Mouse (Mus musculus) hindbrain, embryonic 11.5 days (tissue): ENCODE data around the gene Olfr483. TPM values are rescaled to one million over a fixed set of nuclear protein-coding genes. Genes with fewer than 3 reads are reported as not detected.

Experiments used
- ATAC-seq: fragments of 200-750 bp; cut with Nextera tagmentation; 2 replicates; pipeline ENCODE4 v1.8.0; 2017; ENCODE audit warnings: mild to moderate bottlenecking, moderate TSS enrichment, moderate library complexity; ENCODE audit not compliant: low FRiP score
- DNase-seq: peaks from one replicate; pipeline ENCODE4 v3.0.0-alpha.2; 2015; ENCODE audit warnings: low spot score
- H3K27ac ChIP-seq: fragments of 300-500 bp; sonication (generic); 2 replicates; pipeline ENCODE4 v1.5.1; 2014; ENCODE audit warnings: mild to moderate bottlenecking, low read depth, low read length
- H3K27me3 ChIP-seq: fragments of 300-500 bp; sonication (generic); 2 replicates; pipeline ENCODE4 v1.6.1; 2014; ENCODE audit warnings: mild to moderate bottlenecking, low read length, moderate library complexity, mixed read lengths; ENCODE audit not compliant: control insufficient read depth, insufficient read depth
- H3K36me3 ChIP-seq: fragments of 300-500 bp; sonication (generic); 2 replicates; pipeline ENCODE4 v1.6.1; 2014; ENCODE audit warnings: mild to moderate bottlenecking, low read length, moderate library complexity, mixed read lengths; ENCODE audit not compliant: control insufficient read depth, insufficient read depth
- H3K4me1 ChIP-seq: fragments of 300-500 bp; sonication (generic); replicated peaks from 2 replicates; pipeline ENCODE4 v1.6.1; 2014; ENCODE audit warnings: low read length, mixed read lengths; ENCODE audit not compliant: control insufficient read depth, insufficient read depth
- H3K4me2 ChIP-seq: fragments of 300-500 bp; sonication (generic); replicated peaks from 2 replicates; pipeline ENCODE4 v1.6.1; 2014; ENCODE audit warnings: mild to moderate bottlenecking, low read depth, low read length
- H3K4me3 ChIP-seq: fragments of 300-500 bp; sonication (generic); 2 replicates; pipeline ENCODE4 v1.5.1; 2014; ENCODE audit warnings: low read depth, low read length
- H3K9ac ChIP-seq: fragments of 300-500 bp; sonication (generic); 2 replicates; pipeline ENCODE4 v1.6.1; 2014; ENCODE audit warnings: low read depth, low read length
- H3K9me3 ChIP-seq: fragments of 300-500 bp; sonication (generic); 2 replicates; pipeline ENCODE4 v1.6.1; 2016; ENCODE audit warnings: low read length; ENCODE audit not compliant: control insufficient read depth
- WGBS: fragments of 180-500 bp; shearing (Covaris S2); extraction: QIAGEN DNeasy Blood & Tissue Kit; methylation state at CpG from one replicate; pipeline ENCODE4 v1.1.7; 2014; 5-methylcytosine and 5-hydroxymethylcytosine counted together
- polyA plus RNA-seq: library from polyadenylated mRNA; unstranded; fragments of >200 nt; fragmentation: Nextera tagmentation; extraction: Ambion mirVana; gene quantifications from 2 replicates; pipeline ENCODE4 v1.2.1, GENCODE M21; 2014

Gene Olfr483
- polyA plus RNA-seq = not detected in 2 replicates

GRCm38 (mm10) chr7:108100549-108100948 is at the start of gene Olfr483:
Gene Olfr483, plus strand, starts transcription at chr7:108100849.
- Histone ChIP-seq H3K4me2 (no peak within 1 kb of the TSS), H3K27ac (no peak within 1 kb of the TSS), H3K27me3 (no peaks in the 10 kb centered on the region), H3K9ac (no peak within 1 kb of the TSS), H3K36me3 (no peaks in the 10 kb centered on the region), H3K9me3 (no peaks in the 10 kb centered on the region), H3K4me3 (no peak within 1 kb of the TSS), H3K4me1 (no peaks in the 10 kb centered on the region)
- DNase-seq (no peak), ATAC-seq (no peak)
- 86% methylated on average over 1 of the region's 1 CpGs for WGBS

GRCm38 (mm10) chr7:108067246-108067645 is 33.4 kb upstream of the Olfr483 start, which contains the start of gene Olfr480:
Gene Olfr480, minus strand, starts transcription at chr7:108067346.
- H3K4me1 ChIP-seq = no peaks in the 10 kb centered on the region
- no peaks in the 10 kb centered on the region for H3K27me3 ChIP-seq

GRCm38 (mm10) chr7:108079555-108079954 is 21.1 kb upstream of the Olfr483 start, which contains the start of gene Olfr481:
Gene Olfr481, plus strand, starts transcription at chr7:108079855.
- Histone ChIP-seq H3K36me3 (no peaks in the 10 kb centered on the region), H3K9ac (no peak within 1 kb of the TSS), H3K27me3 (no peaks in the 10 kb centered on the region), H3K4me1 (no peaks in the 10 kb centered on the region), H3K4me3 (no peak within 1 kb of the TSS), H3K27ac (no peak within 1 kb of the TSS), H3K4me2 (no peak within 1 kb of the TSS), H3K9me3 (no peaks in the 10 kb centered on the region)
- DNase-seq (no peak), ATAC-seq (no peak)

More at GRCm38 (mm10) chr7:108067246-108067645, 33.4 kb upstream of the Olfr483 start, which contains the start of gene Olfr480:
- Histone ChIP-seq H3K4me3 (no peak within 1 kb of the TSS), H3K36me3 (no peaks in the 10 kb centered on the region), H3K9me3 (no peaks in the 10 kb centered on the region), H3K9ac (no peak within 1 kb of the TSS), H3K4me2 (no peak within 1 kb of the TSS), H3K27ac (no peak within 1 kb of the TSS)
- ATAC-seq (no peak), DNase-seq (no peak)
- WGBS = 93% methylated on average over 1 of the region's 1 CpGs

GRCm38 (mm10) chr7:108097486-108097885 is 3.2 kb upstream of the Olfr483 start, which contains the start of gene Olfr482:
Gene Olfr482, minus strand, starts transcription at chr7:108097586.
- Histone ChIP-seq H3K4me3 (no peak within 1 kb of the TSS), H3K36me3 (no peaks in the 10 kb centered on the region), H3K9ac (no peak within 1 kb of the TSS), H3K4me1 (no peaks in the 10 kb centered on the region), H3K27me3 (no peaks in the 10 kb centered on the region), H3K9me3 (no peaks in the 10 kb centered on the region), H3K27ac (no peak within 1 kb of the TSS), H3K4me2 (no peak within 1 kb of the TSS)
- ATAC-seq (no peak), DNase-seq (no peak)
- 93% methylated on average over 1 of the region's 1 CpGs for WGBS

GRCm38 (mm10) chr7:108120681-108121080 is 20.0 kb downstream of the Olfr483 start:
- H3K4me2 ChIP-seq = no peak overlapping the region
- no peaks in the 10 kb centered on the region for H3K36me3 ChIP-seq
- H3K9ac ChIP-seq = no peak overlapping the region
- DNase-seq (no peak), ATAC-seq (no peak)
- WGBS = 20% methylated on average over 1 of the region's 1 CpGs
- no peak overlapping the region for H3K27ac ChIP-seq
- H3K4me1 ChIP-seq = no peaks in the 10 kb centered on the region
- H3K4me3 ChIP-seq = no peak overlapping the region
- H3K9me3 ChIP-seq = no peaks in the 10 kb centered on the region
- no peaks in the 10 kb centered on the region for H3K27me3 ChIP-seq

GRCm38 (mm10) chr7:108121416-108121815 is 20.8 kb downstream of the Olfr483 start:
- ATAC-seq (no peak), DNase-seq (no peak)
- no peaks in the 10 kb centered on the region for H3K9me3 ChIP-seq
- no peaks in the 10 kb centered on the region for H3K27me3 ChIP-seq
- H3K4me1 ChIP-seq = no peaks in the 10 kb centered on the region
- H3K27ac ChIP-seq = no peak overlapping the region
- H3K4me3 ChIP-seq = no peak overlapping the region
- no peak overlapping the region for H3K9ac ChIP-seq
- WGBS = 78% methylated on average over 1 of the region's 1 CpGs
- H3K36me3 ChIP-seq = no peaks in the 10 kb centered on the region
- no peak overlapping the region for H3K4me2 ChIP-seq

- ATAC-seq (no peak), DNase-seq (no peak)
- no peaks in the 10 kb centered on the region for H3K4me1 ChIP-seq
- H3K9ac ChIP-seq = no peak within 1 kb of the TSS
- no peaks in the 10 kb centered on the region for H3K9me3 ChIP-seq
- H3K4me2 ChIP-seq = no peak within 1 kb of the TSS
- H3K27ac ChIP-seq = no peak within 1 kb of the TSS
- no peak within 1 kb of the TSS for H3K4me3 ChIP-seq
- H3K36me3 ChIP-seq = no peaks in the 10 kb centered on the region
- H3K27me3 ChIP-seq = no peaks in the 10 kb centered on the region
Measured at GRCm38 (mm10) chr7:108127349-108127748, 26.7 kb downstream of the Olfr483 start, which contains the start of gene Olfr484. Gene Olfr484, minus strand, starts transcription at chr7:108127449.

Other genes starting within 250 kb of the Olfr483 start
- gene Olfr472, start 202.9 kb upstream of the Olfr483 start, polyA plus RNA-seq = not detected in 2 replicates
- not detected in 2 replicates for gene Olfr473, start 170.4 kb upstream of the Olfr483 start, polyA plus RNA-seq
- gene Olfr474, start 146.2 kb upstream of the Olfr483 start, polyA plus RNA-seq = not detected in 2 replicates
- gene Olfr476, start 136.0 kb upstream of the Olfr483 start, polyA plus RNA-seq = not detected in 2 replicates
- not detected in 2 replicates for gene Olfr477, start 114.2 kb upstream of the Olfr483 start, polyA plus RNA-seq
- not detected in 2 replicates for gene Olfr478, start 66.9 kb upstream of the Olfr483 start, polyA plus RNA-seq
- gene Olfr479, start 50.2 kb upstream of the Olfr483 start, polyA plus RNA-seq = not detected in 2 replicates
- gene Olfr480, start 33.5 kb upstream of the Olfr483 start, polyA plus RNA-seq = not detected in 2 replicates
- gene Olfr481, start 21.0 kb upstream of the Olfr483 start, polyA plus RNA-seq = not detected in 2 replicates
- gene Olfr482, start 3.3 kb upstream of the Olfr483 start, polyA plus RNA-seq = 0.07 TPM in 1 of 2 replicates, not detected in the other
- gene Olfr484, start 26.6 kb downstream of the Olfr483 start, polyA plus RNA-seq = not detected in 2 replicates
- not detected in 2 replicates for gene Olfr485, start 59.0 kb downstream of the Olfr483 start, polyA plus RNA-seq
- not detected in 2 replicates for gene Olfr486, start 71.9 kb downstream of the Olfr483 start, polyA plus RNA-seq
- gene Olfr487, start 113.8 kb downstream of the Olfr483 start, polyA plus RNA-seq = not detected in 2 replicates
- gene Olfr488, start 157.5 kb downstream of the Olfr483 start, polyA plus RNA-seq = not detected in 2 replicates
- gene Olfr490, start 188.1 kb downstream of the Olfr483 start, polyA plus RNA-seq = not detected in 2 replicates
- not detected in 2 replicates for gene Olfr491, start 212.6 kb downstream of the Olfr483 start, polyA plus RNA-seq
- gene Olfr492, start 222.8 kb downstream of the Olfr483 start, polyA plus RNA-seq = not detected in 2 replicates
- not detected in 2 replicates for gene Olfr493, start 246.1 kb downstream of the Olfr483 start, polyA plus RNA-seq